Mouse (Mus musculus): ENCODE data around the gene Uaca.
"Not testable (repeated sequence)": the region's sequence is repeated elsewhere in the genome, so short reads cannot be mapped to it uniquely, and the experiment has no call there.

Uaca gene

GRCm38 (mm10) chr9:60794841-60795351, 554 bp downstream of the Uaca start:
- no peak for DNase-seq (ENCODE audit: low spot score in 2 of 2)

GRCm38 (mm10) chr9:60796076-60796475, 1.7 kb downstream of the Uaca start:
- peak in 1 of 2 experiments; percentile 15 for DNase-seq (ENCODE audit: low spot score in 2 of 2)

GRCm38 (mm10) chr9:60797126-60797525, 2.8 kb downstream of the Uaca start:
- no peak for DNase-seq (ENCODE audit: low spot score in 2 of 2)

GRCm38 (mm10) chr9:60799061-60799460, 4.7 kb downstream of the Uaca start:
- no peak for DNase-seq (ENCODE audit: low spot score in 2 of 2)

GRCm38 (mm10) chr9:60800663-60801382, 6.5 kb downstream of the Uaca start:
- no peak for DNase-seq (ENCODE audit: low spot score in 2 of 2)

GRCm38 (mm10) chr9:60801746-60802145, 7.4 kb downstream of the Uaca start:
- DNase-seq (ENCODE audit: low spot score in 2 of 2), result no peak

DNA sequence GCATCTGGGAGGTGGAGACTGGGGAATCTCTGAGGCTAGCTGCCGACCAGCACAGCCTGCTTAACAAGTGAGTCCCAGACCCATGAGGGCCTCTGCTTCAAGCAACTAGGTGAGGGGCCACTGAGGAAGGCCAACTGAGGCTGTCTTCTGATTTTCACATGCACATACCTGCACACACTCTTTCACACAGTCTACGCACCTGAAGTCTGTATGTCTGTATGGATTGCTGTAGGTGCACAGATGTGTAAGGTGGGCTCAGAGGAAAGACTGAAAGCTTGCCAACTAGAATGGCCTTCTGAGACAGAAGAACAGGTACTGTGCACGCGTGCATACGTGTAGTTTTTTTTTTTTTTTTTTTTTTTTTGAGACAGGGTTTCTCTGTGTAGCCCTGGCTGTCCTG, 8.0 kb downstream of the Uaca start:
- no peak for DNase-seq (ENCODE audit: low spot score in 2 of 2)

GRCm38 (mm10) chr9:60806021-60806420, 11.7 kb downstream of the Uaca start:
- no peak for DNase-seq (ENCODE audit: low spot score in 2 of 2)

DNA sequence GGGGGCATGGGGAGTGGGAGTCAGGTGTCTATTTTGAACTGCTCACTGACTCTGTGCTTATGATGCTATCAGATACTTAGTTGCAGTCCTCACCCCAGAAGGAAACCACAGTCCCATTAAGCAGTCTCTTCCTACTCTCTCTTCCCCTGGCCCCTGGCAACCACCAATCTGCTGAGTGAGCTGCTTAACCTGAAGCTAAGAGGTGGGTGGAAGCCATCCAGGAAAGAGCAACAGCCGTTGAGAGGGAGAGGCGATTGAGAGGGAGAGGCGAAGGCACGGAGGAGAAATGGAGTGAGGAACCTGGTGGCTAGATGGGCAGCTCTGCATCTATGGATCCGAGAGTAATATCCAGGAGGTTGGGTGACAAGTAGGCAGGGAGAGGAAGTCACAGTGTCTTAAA, 13.7 kb downstream of the Uaca start:
- no peak for DNase-seq (ENCODE audit: low spot score in 2 of 2)

GRCm38 (mm10) chr9:60813139-60813880, 19.0 kb downstream of the Uaca start:
- DNase-seq (ENCODE audit: low spot score in 2 of 2), result no peak

GRCm38 (mm10) chr9:60815502-60815901, 21.2 kb downstream of the Uaca start:
- DNase-seq (ENCODE audit: low spot score in 2 of 2), result no peak

GRCm38 (mm10) chr9:60817585-60817984, 23.2 kb downstream of the Uaca start:
- DNase-seq (ENCODE audit: low spot score in 2 of 2), result no peak

- DNase-seq (ENCODE audit: low spot score in 2 of 2), result not testable (repeated sequence)
Observed at GRCm38 (mm10) chr9:60818582-60818981, 24.2 kb downstream of the Uaca start.

GRCm38 (mm10) chr9:60819340-60819739, 25.0 kb downstream of the Uaca start:
- DNase-seq (ENCODE audit: low spot score in 2 of 2), result no peak

- DNase-seq (ENCODE audit: low spot score in 2 of 2), result no peak
Observed at GRCm38 (mm10) chr9:60821501-60821900, 27.2 kb downstream of the Uaca start.

GRCm38 (mm10) chr9:60822681-60823080, 28.3 kb downstream of the Uaca start:
- DNase-seq (ENCODE audit: low spot score in 2 of 2), result no peak

- DNase-seq (ENCODE audit: low spot score in 2 of 2), result no peak
Observed at GRCm38 (mm10) chr9:60825506-60825905, 31.2 kb downstream of the Uaca start.

DNA sequence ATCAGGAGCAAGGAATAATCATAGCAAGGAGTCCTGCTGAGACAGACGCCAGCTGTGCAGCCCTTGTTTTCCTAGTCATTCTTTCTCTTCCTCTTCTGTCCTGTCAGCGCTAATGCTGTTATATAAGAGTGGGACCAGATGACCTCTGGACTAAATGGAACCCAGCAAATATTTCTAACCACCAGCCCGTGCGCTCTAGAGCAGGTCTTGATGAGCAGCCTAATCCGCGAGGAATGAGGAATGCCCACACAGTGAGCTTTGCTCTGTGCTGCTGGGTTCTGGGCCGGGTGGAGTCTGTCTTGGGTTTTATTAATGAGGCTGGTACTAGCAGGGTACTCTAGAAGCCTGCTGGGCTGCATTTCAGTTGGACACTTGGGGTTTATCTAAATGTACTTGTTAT, 32.4 kb downstream of the Uaca start:
- no peak for DNase-seq (ENCODE audit: low spot score in 2 of 2)

DNA sequence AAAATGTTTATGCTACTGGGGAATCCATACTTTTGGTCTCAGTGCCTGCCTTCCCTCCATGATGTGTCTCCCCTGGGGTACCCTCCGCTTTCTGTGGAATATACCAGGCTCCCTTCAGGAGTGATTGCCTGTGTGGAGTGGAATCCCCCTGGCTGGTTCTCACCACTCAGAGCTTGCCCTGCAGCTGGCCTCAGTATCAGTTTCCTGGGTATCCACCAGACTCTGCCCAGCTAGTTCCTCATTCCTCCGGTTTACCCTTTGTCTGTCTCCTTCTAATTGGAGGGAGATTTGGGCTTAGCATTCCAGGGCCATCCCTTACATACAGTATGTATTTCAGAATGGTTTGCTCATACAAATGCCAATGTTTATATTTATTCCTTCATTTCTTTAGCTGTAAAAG, 33.9 kb downstream of the Uaca start:
- no peak for DNase-seq (ENCODE audit: low spot score in 2 of 2)

- DNase-seq (ENCODE audit: low spot score in 2 of 2), result no peak
Observed at GRCm38 (mm10) chr9:60829610-60830009, 35.3 kb downstream of the Uaca start.

GRCm38 (mm10) chr9:60830079-60830478, 35.7 kb downstream of the Uaca start:
- DNase-seq (ENCODE audit: low spot score in 2 of 2), result no peak

DNA sequence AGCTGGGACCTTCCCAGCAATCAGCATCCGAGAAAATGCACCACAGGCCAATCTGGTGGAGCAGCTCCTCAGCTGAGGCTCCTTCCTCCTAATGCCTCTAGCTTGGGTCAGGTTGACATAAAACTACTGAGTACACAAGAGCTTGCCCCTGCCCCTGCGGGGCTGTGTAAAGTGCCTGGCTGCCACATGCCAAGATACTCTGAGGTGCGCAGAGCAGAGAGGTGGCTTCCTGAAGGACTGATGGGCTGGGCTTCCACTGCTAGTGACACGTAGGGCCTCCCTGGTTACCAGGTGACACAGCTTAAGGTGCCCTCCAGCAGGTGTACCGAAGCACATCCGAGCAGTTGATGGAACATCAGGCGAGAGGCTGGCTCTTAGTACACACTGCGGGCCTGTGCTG, 37.9 kb downstream of the Uaca start:
- no peak for DNase-seq (ENCODE audit: low spot score in 2 of 2)

DNA sequence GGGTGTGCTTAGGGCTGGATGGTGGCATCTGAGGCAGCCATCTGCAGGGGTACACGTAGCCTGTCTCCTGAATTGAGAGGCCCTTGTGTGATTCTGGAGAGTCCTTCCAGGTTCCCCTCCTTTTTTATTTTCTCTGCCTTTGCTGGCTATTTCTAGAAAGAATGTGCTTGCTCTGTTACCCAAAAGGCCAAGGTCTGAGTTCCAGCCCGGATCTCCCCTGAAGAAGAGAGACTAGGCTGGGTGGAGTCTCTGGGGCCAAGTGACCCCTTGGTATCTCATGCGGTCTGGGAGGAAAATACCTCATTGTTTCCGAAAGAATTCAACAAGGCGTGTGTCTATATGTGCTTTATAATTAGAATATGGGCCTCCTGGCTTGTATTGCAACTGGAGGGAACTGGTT, 41.8 kb downstream of the Uaca start:
- DNase-seq (ENCODE audit: low spot score in 2 of 2), result no peak

Measured in frontal cortex, postnatal 14 days (tissue).